Mouse (Mus musculus) heart, adult 2 months (tissue): ENCODE results near the gene Rab4b.

Source experiments
- CTCF ChIP-seq: fragments of 200-600 bp; IDR thresholded peaks from 2 replicates; pipeline ENCODE4 v1.8.1; 2022; ENCODE audit warnings: antibody characterized with exemption, mild to moderate bottlenecking, moderate library complexity
- POLR2A ChIP-seq: fragments of 200-500 bp; IDR thresholded peaks from 2 replicates; pipeline ENCODE4 v1.6.1; 2011; ENCODE audit warnings: mild to moderate bottlenecking, low read depth, low read length, control low read depth; ENCODE audit not compliant: insufficient read depth

DNA sequence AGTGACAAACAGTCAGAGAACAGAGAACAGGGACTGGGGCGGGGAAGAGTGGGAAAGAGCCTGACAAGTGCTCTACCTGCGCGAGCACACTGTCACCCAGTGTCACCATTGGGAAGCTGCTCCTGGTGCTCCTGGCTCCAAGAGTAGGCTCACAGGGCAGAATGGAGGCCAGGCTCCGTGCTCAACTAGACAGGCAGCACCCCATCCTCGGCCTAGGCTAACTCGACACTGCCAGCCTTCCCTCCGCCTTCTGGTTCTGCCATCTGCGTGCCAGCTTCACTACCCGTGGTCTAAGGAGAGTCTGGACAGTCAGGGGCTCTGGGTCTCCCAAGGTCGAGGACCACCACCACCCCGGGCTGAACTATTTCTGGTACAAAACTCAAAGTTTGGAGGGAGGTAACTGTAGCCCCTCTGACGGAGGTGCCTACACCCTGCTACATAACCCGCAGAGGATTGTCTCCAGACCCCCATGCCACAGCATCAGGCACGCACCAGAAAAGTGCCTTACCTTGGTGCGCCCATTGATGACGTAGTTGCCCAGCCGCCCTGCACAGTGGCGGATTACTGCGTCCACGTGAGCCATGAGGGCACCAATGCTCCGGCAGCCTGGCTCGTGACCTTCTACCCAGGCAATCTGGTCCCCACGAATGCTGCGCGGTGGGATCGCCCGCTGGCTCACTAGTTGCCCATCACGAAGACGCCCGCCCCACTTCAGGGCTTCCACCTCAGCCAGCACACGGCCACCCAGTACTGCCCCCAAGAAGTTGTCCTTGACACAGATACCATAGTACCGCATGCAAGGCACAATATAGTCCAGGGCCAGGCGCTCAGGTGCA, 14.4 kb downstream of the Rab4b start:
- TF ChIP-seq CTCF: no peak
- TF ChIP-seq POLR2A: no peak
